Mouse (Mus musculus) heart, postnatal 10 days (tissue): Measurements from ENCODE around the gene Fscb. TPM values are rescaled to one million over a fixed set of nuclear protein-coding genes. Genes with fewer than 3 reads are reported as not detected.

Experiments
- DNase-seq, 2 experiments: peaks; one replicate each; pipeline ENCODE4 v3.0.0; 2021
- intact Hi-C: fragments of 180-260 bp; cut with DNase I; formaldehyde crosslinking; loops from one replicate; pipeline ENCODE4 v1.15.1; 2025
- total RNA-seq, 2 experiments: library from RNA; stranded (reverse); gene quantifications; 2 replicates each; pipeline ENCODE4 v1.2.3; 2021

Gene Fscb
- not detected for total RNA-seq

- intact Hi-C loops, result no loop called here
- no peak for DNase-seq
Measured at GRCm38 (mm10) chr12:64474590-64474989, at the start of gene Fscb. Fscb (minus strand) TSS chr12:64474690.

DNA sequence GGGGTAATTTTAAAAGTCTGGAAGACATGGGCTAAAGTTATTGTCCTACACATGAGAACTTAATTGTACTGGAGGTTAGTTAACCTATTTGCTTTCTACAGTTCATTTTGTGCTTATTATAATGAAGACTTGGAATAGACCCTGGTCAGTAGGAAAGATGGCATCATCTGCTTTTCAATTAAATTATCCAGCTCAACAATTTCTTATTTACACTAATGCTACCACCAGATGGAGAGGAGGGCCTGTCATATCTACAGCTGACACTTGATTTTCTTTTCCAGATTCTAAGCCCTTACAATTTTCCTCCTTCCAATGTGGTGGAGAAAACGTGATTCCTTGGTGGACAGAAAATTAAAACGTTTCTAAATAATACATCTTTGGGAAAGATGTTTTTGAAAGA, 42.3 kb upstream of the Fscb start:
- intact Hi-C loops, result no loop called here
- no peak for DNase-seq

GRCm38 (mm10) chr12:64513439-64513838, 38.9 kb upstream of the Fscb start:
- intact Hi-C loops, result no loop called here
- no peak for DNase-seq

DNA sequence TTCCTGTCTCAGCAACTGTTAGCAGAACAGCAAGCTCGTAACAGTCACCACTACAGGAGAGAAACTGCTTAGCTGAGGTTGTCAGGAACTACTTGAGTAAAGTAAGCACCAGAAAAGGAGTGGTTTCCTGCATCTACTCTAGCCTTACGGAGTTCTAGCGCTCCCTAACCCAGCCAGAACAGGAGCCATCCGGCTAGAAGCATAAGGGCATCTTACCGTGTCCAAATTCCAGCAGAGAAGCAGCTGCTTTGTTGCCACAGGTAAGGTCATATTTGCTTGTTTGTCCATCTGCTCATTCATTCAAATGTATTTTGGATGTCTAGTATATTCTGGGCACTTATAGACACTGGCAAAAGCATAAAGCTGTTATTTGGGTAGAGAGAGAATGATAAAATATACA, 23.2 kb upstream of the Fscb start:
- DNase-seq, result no peak
- intact Hi-C loops, result no loop called here

DNA sequence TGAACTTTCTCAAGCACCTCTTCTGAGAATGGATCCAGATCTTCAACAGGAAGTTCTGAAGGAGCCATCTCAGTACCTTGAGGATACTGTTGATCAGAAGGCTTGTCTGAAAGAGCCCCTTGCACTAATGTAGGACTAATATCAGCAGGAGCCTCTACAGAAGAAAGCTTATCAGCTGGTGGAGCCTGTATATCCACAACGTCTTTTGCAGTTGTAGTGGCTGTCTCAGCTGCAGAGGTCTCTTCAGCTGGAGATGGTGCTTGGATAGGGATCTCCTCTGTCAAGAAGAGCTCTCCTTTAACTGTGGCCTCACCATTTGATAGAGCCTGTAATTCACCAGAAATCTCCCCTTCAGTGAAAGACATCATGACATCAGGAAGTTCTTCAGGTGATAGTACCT, 875 bp downstream of the Fscb start:
- intact Hi-C loops, result no loop called here
- no peak for DNase-seq

GRCm38 (mm10) chr12:64473136-64473535, 1.4 kb downstream of the Fscb start:
- intact Hi-C loops, result no loop called here
- DNase-seq, result no peak

GRCm38 (mm10) chr12:64455228-64455627, 19.3 kb downstream of the Fscb start:
- intact Hi-C loops, result no loop called here

DNA sequence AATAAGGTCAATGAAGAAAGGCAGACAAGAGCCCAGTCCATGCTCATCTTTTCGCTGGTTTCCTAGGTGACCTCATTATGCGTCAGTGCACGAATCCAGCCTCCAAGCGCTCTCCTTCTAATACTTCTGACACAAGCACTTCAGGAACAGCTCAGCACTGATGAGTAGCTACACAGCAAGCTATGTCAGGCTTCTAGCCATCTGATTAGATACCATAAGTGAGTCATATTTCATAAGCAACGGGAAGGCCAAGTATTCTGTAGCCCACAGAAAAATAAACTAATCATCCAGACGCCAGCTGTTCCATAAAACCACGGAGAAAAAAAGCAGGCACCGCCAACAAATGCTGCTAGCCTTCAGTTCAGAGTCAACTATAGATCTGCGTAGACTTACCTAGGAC, 24.6 kb downstream of the Fscb start:
- peak; percentile 3 for DNase-seq
- intact Hi-C loops, result no loop called here

More at GRCm38 (mm10) chr12:64455228-64455627, 19.3 kb downstream of the Fscb start:
- no peak for DNase-seq

DNA sequence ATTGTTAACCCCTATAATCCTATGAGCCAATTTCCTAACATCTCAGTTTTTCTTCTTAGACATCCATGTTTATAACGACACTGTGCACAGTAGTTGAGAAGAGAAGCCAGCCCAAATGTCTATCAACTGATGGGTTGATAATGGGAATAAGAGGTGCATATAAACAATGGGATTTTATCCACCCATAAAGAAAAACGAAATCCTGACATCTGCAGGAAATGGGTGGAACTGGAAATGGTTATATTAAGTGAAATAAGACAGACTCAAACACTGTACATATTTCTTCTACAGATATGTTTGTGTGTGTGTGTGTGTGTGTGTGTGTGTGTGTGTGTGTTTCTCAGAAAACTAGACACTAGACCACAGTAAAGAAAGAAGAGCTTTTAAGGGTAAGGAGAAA, 37.8 kb downstream of the Fscb start:
- intact Hi-C loops, result no loop called here
- no peak for DNase-seq
